Mouse (Mus musculus) intestine, embryonic 16.5 days (tissue): ENCODE data around the gene Dlgap5. TPM values are rescaled to one million over a fixed set of nuclear protein-coding genes. Genes with fewer than 3 reads are reported as not detected.
"Not testable (repeated sequence)": the region's sequence is repeated elsewhere in the genome, so short reads cannot be mapped to it uniquely, and the experiment has no call there.

Experiments
- ATAC-seq: fragments of 200-750 bp; cut with Nextera tagmentation; 2 replicates; pipeline ENCODE4 v1.8.0; 2017; ENCODE audit warnings: moderate TSS enrichment, moderate library complexity
- H3K27ac ChIP-seq: fragments of 300-500 bp; sonication (generic); 2 replicates; pipeline ENCODE4 v1.5.1; 2014; ENCODE audit warnings: mild to moderate bottlenecking, low read length
- H3K27me3 ChIP-seq: fragments of 300-500 bp; sonication (generic); replicated peaks from 2 replicates; pipeline ENCODE4 v1.6.1; 2014; ENCODE audit warnings: low read length, control low read depth, mixed read lengths; ENCODE audit not compliant: control insufficient read depth, insufficient read depth
- H3K36me3 ChIP-seq: fragments of 300-500 bp; sonication (generic); 2 replicates; pipeline ENCODE4 v1.6.1; 2014; ENCODE audit warnings: low read length, control low read depth; ENCODE audit not compliant: control insufficient read depth, insufficient read depth
- H3K4me1 ChIP-seq: fragments of 300-500 bp; sonication (generic); 2 replicates; pipeline ENCODE4 v1.6.1; 2014; ENCODE audit warnings: low read length, control low read depth, mixed read lengths; ENCODE audit not compliant: control insufficient read depth, insufficient read depth
- H3K4me2 ChIP-seq: fragments of 300-500 bp; sonication (generic); 2 replicates; pipeline ENCODE4 v1.6.1; 2014; ENCODE audit warnings: low read depth, low read length, control low read depth
- H3K4me3 ChIP-seq: fragments of 300-500 bp; sonication (generic); 2 replicates; pipeline ENCODE4 v1.5.1; 2014; ENCODE audit warnings: mild to moderate bottlenecking, low read length
- H3K9ac ChIP-seq: fragments of 300-500 bp; sonication (generic); 2 replicates; pipeline ENCODE4 v1.6.1; 2014; ENCODE audit warnings: low read depth, low read length
- H3K9me3 ChIP-seq: fragments of 300-500 bp; sonication (generic); 2 replicates; pipeline ENCODE4 v1.6.1; 2016; ENCODE audit warnings: low read length, control low read depth; ENCODE audit not compliant: control insufficient read depth
- WGBS: fragments of 180-500 bp; shearing (Covaris S2); extraction: QIAGEN DNeasy Blood & Tissue Kit; methylation state at CpG from one replicate; pipeline ENCODE4 v1.1.7; 2014; 5-methylcytosine and 5-hydroxymethylcytosine counted together
- polyA plus RNA-seq: library from polyadenylated mRNA; unstranded; fragments of >200 nt; fragmentation: Nextera tagmentation; extraction: Ambion mirVana; gene quantifications from 2 replicates; pipeline ENCODE4 v1.2.1, GENCODE M21; 2015

Dlgap5 gene
- polyA plus RNA-seq: 29.5 and 33.9 TPM in 2 replicates

GRCm38 (mm10) chr14:47417775-47418665 is at the start of gene Dlgap5:
Dlgap5 (minus strand) TSS chr14:47418407.
- 1% methylated on average over 36 of the region's 36 CpGs for WGBS

DNA sequence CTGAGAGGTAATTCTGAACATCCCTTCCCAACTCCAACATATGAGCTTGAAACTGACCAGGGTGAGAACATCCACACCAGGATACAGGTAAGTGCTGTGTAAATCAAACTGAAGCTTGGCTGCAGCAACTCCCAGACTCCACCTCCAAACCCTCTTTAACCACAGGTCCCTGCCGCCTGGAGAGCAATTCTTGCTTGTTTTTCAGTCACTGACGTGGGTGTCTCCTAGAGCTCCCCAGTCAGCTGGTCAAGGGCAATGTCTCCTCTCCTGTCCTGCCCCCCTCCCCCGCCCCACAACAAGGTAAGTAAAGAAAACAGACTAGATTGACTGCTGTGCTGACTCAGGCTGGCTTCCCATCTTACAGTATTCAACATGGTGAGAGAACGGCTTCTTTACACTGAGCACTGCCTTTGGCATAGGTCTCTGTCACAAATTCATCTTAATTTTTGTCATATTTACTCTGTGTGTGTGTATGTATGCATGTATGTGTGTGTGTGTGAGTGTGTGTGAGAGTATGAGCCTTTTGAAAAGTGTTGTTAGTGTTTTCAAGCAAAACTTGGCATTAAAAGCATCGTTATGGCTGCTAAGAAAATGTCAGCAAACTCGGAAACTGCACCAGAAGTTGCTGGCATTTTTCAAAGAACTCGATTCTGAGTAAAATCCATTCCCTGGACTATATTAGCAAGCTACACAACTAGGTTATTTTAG is 47.4 kb upstream of the Dlgap5 start:
- no peak overlapping the region for H3K27ac ChIP-seq
- no peaks in the 10 kb centered on the region for H3K4me1 ChIP-seq
- no peak overlapping the region for H3K4me3 ChIP-seq
- H3K27me3 ChIP-seq: no peaks in the 10 kb centered on the region
- no peak overlapping the region for H3K9ac ChIP-seq
- 47% methylated on average over 7 of the region's 7 CpGs for WGBS
- H3K9me3 ChIP-seq: no peaks in the 10 kb centered on the region
- no peaks in the 10 kb centered on the region for H3K36me3 ChIP-seq
- peak; percentile 31; the same call in 1 of the 2 replicates for ATAC-seq
- H3K4me2 ChIP-seq: no peak overlapping the region

More at GRCm38 (mm10) chr14:47417775-47418665, at the start of gene Dlgap5:
- peaks cover 11% of the 10 kb centered on the region for H3K4me1 ChIP-seq
- no peaks in the 10 kb centered on the region for H3K27me3 ChIP-seq
- H3K4me2 ChIP-seq: peak within 1 kb of the TSS; percentile 69
- H3K36me3 ChIP-seq: no peaks in the 10 kb centered on the region
- peak within 1 kb of the TSS; percentile 61 for H3K27ac ChIP-seq
- H3K9me3 ChIP-seq: no peaks in the 10 kb centered on the region
- H3K4me3 ChIP-seq: peak within 1 kb of the TSS; percentile 65
- peak within 1 kb of the TSS; percentile 63 for H3K9ac ChIP-seq
- ATAC-seq: peak; percentile 98

- 78% methylated on average over 10 of the region's 10 CpGs for WGBS
- Histone ChIP-seq H3K27ac (no peak overlapping the region), H3K27me3 (no peaks in the 10 kb centered on the region), H3K4me2 (no peak overlapping the region), H3K9me3 (no peaks in the 10 kb centered on the region), H3K4me3 (no peak overlapping the region), H3K9ac (no peak overlapping the region), H3K4me1 (no peaks in the 10 kb centered on the region), H3K36me3 (no peaks in the 10 kb centered on the region)
- no peak for ATAC-seq
Measured at GRCm38 (mm10) chr14:47464426-47464825, 46.2 kb upstream of the Dlgap5 start.

- ATAC-seq: no peak
- Histone ChIP-seq H3K4me2 (no peak overlapping the region), H3K36me3 (no peaks in the 10 kb centered on the region), H3K4me1 (no peaks in the 10 kb centered on the region), H3K9ac (no peak overlapping the region), H3K4me3 (no peak overlapping the region), H3K9me3 (no peaks in the 10 kb centered on the region), H3K27me3 (no peaks in the 10 kb centered on the region), H3K27ac (no peak overlapping the region)
- WGBS: 81% methylated on average over 9 of the region's 9 CpGs
Measured at GRCm38 (mm10) chr14:47462877-47463460, 44.8 kb upstream of the Dlgap5 start.

GRCm38 (mm10) chr14:47462453-47462852 is 44.2 kb upstream of the Dlgap5 start:
- no peak for ATAC-seq
- H3K9ac ChIP-seq: no peak overlapping the region
- no peak overlapping the region for H3K4me3 ChIP-seq
- no peaks in the 10 kb centered on the region for H3K4me1 ChIP-seq
- H3K36me3 ChIP-seq: no peaks in the 10 kb centered on the region
- no peak overlapping the region for H3K4me2 ChIP-seq
- no peaks in the 10 kb centered on the region for H3K27me3 ChIP-seq
- WGBS: 61% methylated on average over 4 of the region's 4 CpGs
- no peaks in the 10 kb centered on the region for H3K9me3 ChIP-seq
- no peak overlapping the region for H3K27ac ChIP-seq

DNA sequence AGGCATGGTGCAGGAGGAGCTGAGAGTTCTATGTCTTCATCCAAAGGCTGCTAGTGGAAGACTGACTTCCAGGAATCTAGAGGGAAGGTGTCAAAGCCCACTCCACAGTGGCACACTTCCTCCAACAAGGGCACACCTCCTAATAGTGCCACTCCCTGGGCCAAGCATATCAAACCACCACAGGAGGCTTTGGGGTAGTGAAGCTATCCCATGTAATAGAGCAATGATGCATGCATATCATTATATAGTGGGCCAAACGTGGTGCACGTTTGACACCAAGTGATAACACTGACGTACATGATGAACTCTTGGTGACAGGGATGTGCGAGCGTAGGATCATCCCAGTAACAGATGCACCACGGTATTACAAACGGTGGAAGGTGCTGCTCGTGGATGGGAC is 43.8 kb upstream of the Dlgap5 start:
- WGBS: 84% methylated on average over 8 of the region's 8 CpGs
- no peak for ATAC-seq
- Histone ChIP-seq H3K9ac (no peak overlapping the region), H3K9me3 (no peaks in the 10 kb centered on the region), H3K4me1 (no peaks in the 10 kb centered on the region), H3K27me3 (no peaks in the 10 kb centered on the region), H3K27ac (no peak overlapping the region), H3K4me3 (no peak overlapping the region), H3K36me3 (no peaks in the 10 kb centered on the region), H3K4me2 (no peak overlapping the region)

GRCm38 (mm10) chr14:47459556-47459955 is 41.3 kb upstream of the Dlgap5 start:
- Histone ChIP-seq H3K4me3 (no peak overlapping the region), H3K9me3 (no peaks in the 10 kb centered on the region), H3K9ac (no peak overlapping the region), H3K36me3 (no peaks in the 10 kb centered on the region), H3K4me2 (no peak overlapping the region), H3K27ac (no peak overlapping the region), H3K4me1 (no peaks in the 10 kb centered on the region), H3K27me3 (no peaks in the 10 kb centered on the region)
- WGBS: 85% methylated on average over 4 of the region's 4 CpGs
- no peak for ATAC-seq

DNA sequence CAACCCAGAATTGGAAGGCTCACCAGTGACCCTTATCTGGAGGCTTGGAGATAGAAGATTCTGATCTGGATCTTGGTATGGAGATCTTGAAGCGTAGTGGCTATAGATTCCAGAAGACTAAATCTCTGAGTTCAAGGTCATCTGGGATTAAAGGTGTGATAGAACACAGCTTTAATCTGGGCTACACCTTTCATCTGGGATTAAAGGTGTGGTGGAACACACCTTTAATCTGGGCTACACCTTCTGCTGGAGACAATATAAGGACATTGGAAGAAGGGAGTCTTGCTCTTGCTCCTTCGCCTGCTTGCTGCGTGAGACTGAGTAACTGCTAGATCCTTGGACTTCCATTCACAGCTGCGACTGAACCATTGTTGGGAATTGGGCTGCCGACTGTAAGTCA is 31.9 kb upstream of the Dlgap5 start, which contains the start of gene Fbxo34:
Fbxo34 (plus strand) TSS at position 301 of the 400 bp plus-strand sequence.
- not testable (repeated sequence) for H3K27me3 ChIP-seq, H3K4me1 ChIP-seq, ATAC-seq, H3K4me2 ChIP-seq, H3K36me3 ChIP-seq, H3K27ac ChIP-seq, H3K9ac ChIP-seq, H3K4me3 ChIP-seq, H3K9me3 ChIP-seq
- 92% methylated on average over 2 of the region's 5 CpGs for WGBS
